Mouse (Mus musculus): ENCODE measurements around the gene Ccr3. TPM values are rescaled to one million over a fixed set of nuclear protein-coding genes. Genes with fewer than 3 reads are reported as not detected.

Gene Ccr3
- total and polyA plus RNA-seq, 3 experiments: not detected

DNA sequence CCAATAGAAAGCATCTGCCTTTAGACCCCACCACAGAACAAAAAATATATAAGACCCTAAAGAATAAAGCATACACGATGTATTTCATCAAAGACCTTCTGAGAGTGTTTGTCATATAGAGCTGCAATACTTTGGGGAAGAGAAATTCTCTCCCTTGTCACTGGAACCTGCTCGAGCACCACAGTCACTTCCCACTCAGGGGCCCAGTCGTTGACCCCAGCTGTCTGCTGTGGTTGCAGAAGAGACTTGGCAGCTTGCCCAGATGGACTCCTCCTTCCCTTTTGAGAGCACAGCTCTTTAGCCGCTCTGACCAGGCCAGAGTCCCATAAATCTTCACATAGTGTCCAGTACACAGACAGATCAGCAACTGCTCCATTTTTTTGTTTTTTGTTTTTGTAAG is 15.9 kb downstream of the Ccr3 start:
- H3K79me2 ChIP-seq (ENCODE audit: control insufficient read depth, insufficient read depth, low read length, poor library complexity): no peaks in the 10 kb centered on the region
- DNase-seq (ENCODE audit: low read depth, low spot score): peak; percentile 69
- H3K9me3 ChIP-seq (replicated peaks; ENCODE audit: insufficient read depth, low read length): no peaks in the 10 kb centered on the region
- TF ChIP-seq MAX (IDR thresholded peaks at IDR 0.05; ENCODE audit: low read length) (no peak), RAD21 (IDR thresholded peaks at IDR 0.05; ENCODE audit: low read depth, low read length) (no peak), EP300 (IDR thresholded peaks at IDR 0.05; ENCODE audit: low read depth in 1 of 2, low read length in 2 of 2) (0 out of 4 replicates have a peak, but pooled peaks of 1 of the 2 experiments have one; percentile 7), POLR2AphosphoS2 (IDR thresholded peaks at IDR 0.05; ENCODE audit: low read length) (no peak), ZMIZ1 (IDR thresholded peaks at IDR 0.05; ENCODE audit: low read depth, low read length) (no peak), ETS1 (IDR thresholded peaks at IDR 0.05; ENCODE audit: low read depth, low read length) (0 out of 2 replicates have a peak, but pooled peaks have one; percentile 8), E2F4 (IDR thresholded peaks at IDR 0.05; ENCODE audit: borderline replicate concordance, low read depth, low read length) (no peak), MAFK (IDR thresholded peaks at IDR 0.05; ENCODE audit: borderline replicate concordance, low read depth, low read length) (no peak), ZKSCAN1 (IDR thresholded peaks at IDR 0.05; ENCODE audit: low read depth, low read length) (no peak), ELF1 (IDR thresholded peaks at IDR 0.05; ENCODE audit: low read depth, low read length) (peak; percentile 4; the same call in 1 of the 2 replicates)
- peak overlapping the region; percentile 68 for H3K27ac ChIP-seq (ENCODE audit: control insufficient read depth, low read depth, low read length)
- H3K27me3 ChIP-seq (ENCODE audit: control insufficient read depth in 1 of 2, insufficient read depth in 2 of 2, low read length in 2 of 2): no peaks in the 10 kb centered on the region
- H3K4me1 ChIP-seq (ENCODE audit: control insufficient read depth in 1 of 2, insufficient read depth in 2 of 2, low read length in 2 of 2): peaks cover 13 to 18% of the 10 kb centered on the region in 2 experiments
- H3K36me3 ChIP-seq (ENCODE audit: control insufficient read depth in 1 of 2, insufficient read depth in 2 of 2, low read length in 2 of 2): peaks cover 0 to 24% of the 10 kb centered on the region in 2 experiments; a peak in 2 of 4 replicates
- no peak overlapping the region for H3K4me3 ChIP-seq (ENCODE audit: control insufficient read depth in 1 of 2, insufficient read depth in 1 of 2, low read depth in 2 of 2, low read length in 2 of 2)
- peak overlapping the region; percentile 23; the same call in 1 of the 2 replicates for H3K9ac ChIP-seq (ENCODE audit: control insufficient read depth, low read depth, low read length, poor library complexity, severe bottlenecking)

DNA sequence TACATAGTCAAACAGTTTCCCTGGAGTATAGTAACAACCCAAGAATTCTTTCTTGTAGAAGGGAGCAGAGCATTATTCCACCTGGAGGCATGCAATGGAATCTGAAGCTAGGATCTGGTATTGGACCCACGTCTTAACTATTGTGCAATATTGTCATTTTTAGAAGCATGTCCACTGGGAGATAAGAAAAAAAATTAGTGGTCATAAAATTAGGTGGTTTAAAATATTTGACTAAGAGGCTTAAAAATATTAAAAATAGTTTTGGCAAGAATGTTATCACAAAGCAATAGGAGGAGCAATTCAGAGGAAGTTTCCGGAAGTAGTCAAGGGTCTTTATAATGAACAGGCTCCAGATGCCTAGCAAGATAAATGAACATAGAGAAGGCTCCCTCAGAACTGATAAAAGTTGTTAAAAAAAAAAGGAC is 16.4 kb downstream of the Ccr3 start:
- Histone ChIP-seq H3K4me3 (ENCODE audit: control insufficient read depth in 1 of 2, insufficient read depth in 1 of 2, low read depth in 2 of 2, low read length in 2 of 2) (no peak overlapping the region; a peak in 1 of 4 replicates), H3K36me3 (ENCODE audit: control insufficient read depth in 1 of 2, insufficient read depth in 2 of 2, low read length in 2 of 2) (peaks cover 0 to 24% of the 10 kb centered on the region in 2 experiments; a peak in 2 of 4 replicates), H3K9me3 (replicated peaks; ENCODE audit: insufficient read depth, low read length) (no peaks in the 10 kb centered on the region), H3K9ac (ENCODE audit: control insufficient read depth, low read depth, low read length, poor library complexity, severe bottlenecking) (no peak overlapping the region), H3K79me2 (ENCODE audit: control insufficient read depth, insufficient read depth, low read length, poor library complexity) (no peaks in the 10 kb centered on the region), H3K4me1 (ENCODE audit: control insufficient read depth in 1 of 2, insufficient read depth in 2 of 2, low read length in 2 of 2) (peaks cover 13 to 18% of the 10 kb centered on the region in 2 experiments), H3K27me3 (ENCODE audit: control insufficient read depth in 1 of 2, insufficient read depth in 2 of 2, low read length in 2 of 2) (no peaks in the 10 kb centered on the region), H3K27ac (ENCODE audit: control insufficient read depth, low read depth, low read length) (peak overlapping the region; percentile 68)
- peak; percentile 63 for DNase-seq (ENCODE audit: low read depth, low spot score)
- no peak for TF ChIP-seq POLR2AphosphoS2 (IDR thresholded peaks at IDR 0.05; ENCODE audit: low read length)
- no peak for TF ChIP-seq MYC (IDR thresholded peaks at IDR 0.05; ENCODE audit: low read depth, low read length)
- TF ChIP-seq TBP (IDR thresholded peaks at IDR 0.05; ENCODE audit: low read depth, low read length): no peak
- no peak for TF ChIP-seq KAT2A (conservative IDR thresholded peaks at IDR 0.05; ENCODE audit: low read depth, low read length)
- peak; percentile 62 for TF ChIP-seq TAL1 (IDR thresholded peaks at IDR 0.05; ENCODE audit: low read length)
- TF ChIP-seq HCFC1 (IDR thresholded peaks at IDR 0.05; ENCODE audit: low read depth, low read length): no peak
- no peak for TF ChIP-seq ZC3H11A (IDR thresholded peaks at IDR 0.05; ENCODE audit: low read depth, low read length)
- no peak for TF ChIP-seq SMC3 (IDR thresholded peaks at IDR 0.05; ENCODE audit: low read depth, low read length)
- TF ChIP-seq ETS1 (IDR thresholded peaks at IDR 0.05; ENCODE audit: low read depth, low read length): peak; percentile 77
- TF ChIP-seq ZNF384 (IDR thresholded peaks at IDR 0.05; ENCODE audit: low read depth, low read length): peak; percentile 83
- peak; percentile 7; the same call in 1 of the 2 replicates for TF ChIP-seq ELF1 (IDR thresholded peaks at IDR 0.05; ENCODE audit: low read depth, low read length)
- no peak for TF ChIP-seq MYB (IDR thresholded peaks at IDR 0.05; ENCODE audit: low read depth, low read length)
- no peak for TF ChIP-seq MAX (IDR thresholded peaks at IDR 0.05; ENCODE audit: low read length)
- no peak for TF ChIP-seq NELFE (IDR thresholded peaks at IDR 0.05; ENCODE audit: low read depth, low read length)
- peak; percentile 84; the same call in 1 of the 2 replicates for TF ChIP-seq CHD1 (IDR thresholded peaks at IDR 0.05; ENCODE audit: low read depth, low read length)
- TF ChIP-seq NRF1 (IDR thresholded peaks at IDR 0.05; ENCODE audit: insufficient read depth, low read depth, low read length, poor library complexity, severe bottlenecking): no peak
- TF ChIP-seq JUND (IDR thresholded peaks at IDR 0.05; ENCODE audit: low read depth, low read length): no peak
- TF ChIP-seq POLR2A (IDR thresholded peaks at IDR 0.05; ENCODE audit: control insufficient read depth in 1 of 2, insufficient read depth in 1 of 2, low read depth in 1 of 2, low read length in 2 of 2, poor library complexity in 1 of 2): no peak
- TF ChIP-seq MXI1 (IDR thresholded peaks at IDR 0.05; ENCODE audit: low read depth, low read length): peak; percentile 51; the same call in 1 of the 2 replicates
- peak; percentile 87; the same call in 1 of the 2 replicates for TF ChIP-seq MEF2A (IDR thresholded peaks at IDR 0.05; ENCODE audit: extremely low read depth, insufficient replicate concordance, low read depth, low read length, poor library complexity, severe bottlenecking)
- no peak for TF ChIP-seq USF2 (IDR thresholded peaks at IDR 0.05; ENCODE audit: borderline replicate concordance in 1 of 2, insufficient read depth in 1 of 2, low read depth in 1 of 2, low read length in 2 of 2)
- no peak for TF ChIP-seq MAZ (IDR thresholded peaks at IDR 0.05; ENCODE audit: low read depth, low read length)
- TF ChIP-seq MAFK (IDR thresholded peaks at IDR 0.05; ENCODE audit: borderline replicate concordance, low read depth, low read length): no peak
- no peak for TF ChIP-seq E2F4 (IDR thresholded peaks at IDR 0.05; ENCODE audit: borderline replicate concordance, low read depth, low read length)
- no peak; the same call in 1 of the 2 replicates for TF ChIP-seq RAD21 (IDR thresholded peaks at IDR 0.05; ENCODE audit: low read depth, low read length)
- TF ChIP-seq EP300 (IDR thresholded peaks at IDR 0.05; ENCODE audit: low read depth in 1 of 2, low read length in 2 of 2): peak; percentile 81 to 87
- 0 out of 2 replicates have a peak, but pooled peaks have one; percentile 29 for TF ChIP-seq ZMIZ1 (IDR thresholded peaks at IDR 0.05; ENCODE audit: low read depth, low read length)
